Mouse (Mus musculus) lung, embryonic 14.5 days (tissue): Measurements from ENCODE around the gene Ankrd2. TPM values are rescaled to one million over a fixed set of nuclear protein-coding genes. Genes with fewer than 3 reads are reported as not detected.

Experiments used
- ATAC-seq: fragments of 200-750 bp; cut with Nextera tagmentation; 2 replicates; pipeline ENCODE4 v1.8.0; 2017; ENCODE audit warnings: mild to moderate bottlenecking, moderate TSS enrichment, moderate library complexity; ENCODE audit not compliant: insufficient read depth
- DNase-seq: peaks from one replicate; pipeline ENCODE4 v3.0.0-alpha.2; 2015
- H3K27ac ChIP-seq: fragments of 300-500 bp; sonication (generic); 2 replicates; pipeline ENCODE4 v1.5.1; 2014; ENCODE audit warnings: low read depth, mild to moderate bottlenecking, moderate library complexity
- H3K27me3 ChIP-seq: fragments of 300-500 bp; sonication (generic); 2 replicates; pipeline ENCODE4 v1.6.1; 2014; ENCODE audit warnings: low read length, control low read depth; ENCODE audit not compliant: insufficient read depth
- H3K36me3 ChIP-seq: fragments of 300-500 bp; sonication (generic); 2 replicates; pipeline ENCODE4 v1.6.1; 2014; ENCODE audit warnings: control low read depth; ENCODE audit not compliant: insufficient read depth
- H3K4me1 ChIP-seq: fragments of 300-500 bp; sonication (generic); 2 replicates; pipeline ENCODE4 v1.6.1; 2014; ENCODE audit warnings: antibody characterized with exemption, control low read depth; ENCODE audit not compliant: insufficient read depth
- H3K4me2 ChIP-seq: fragments of 300-500 bp; sonication (generic); 2 replicates; pipeline ENCODE4 v1.6.1; 2014; ENCODE audit warnings: mild to moderate bottlenecking
- H3K4me3 ChIP-seq: fragments of 300-500 bp; sonication (generic); 2 replicates; pipeline ENCODE4 v1.5.1; 2014; ENCODE audit warnings: low read depth, low read length
- H3K9ac ChIP-seq: fragments of 300-500 bp; sonication (generic); 2 replicates; pipeline ENCODE4 v1.6.1; 2014
- H3K9me3 ChIP-seq: fragments of 300-500 bp; sonication (generic); 2 replicates; pipeline ENCODE4 v1.6.1; 2016; ENCODE audit warnings: low read depth, low read length, control low read depth
- CTCF ChIP-seq: IDR thresholded peaks from 2 replicates; pipeline ENCODE4 v1.5.1; 2016; ENCODE audit warnings: antibody characterized with exemption, low read depth
- WGBS: fragments of 180-500 bp; shearing (Covaris S2); extraction: QIAGEN DNeasy Blood & Tissue Kit; methylation state at CpG from one replicate; pipeline ENCODE4 v1.1.7; 2014; 5-methylcytosine and 5-hydroxymethylcytosine counted together
- polyA plus RNA-seq: library from polyadenylated mRNA; unstranded; fragments of >200 nt; fragmentation: Nextera tagmentation; extraction: Ambion mirVana; gene quantifications from 2 replicates; pipeline ENCODE4 v1.2.1, GENCODE M21; 2014

The Ankrd2 gene
- polyA plus RNA-seq, 1 experiment from 2014 or later, result 0.17 TPM

DNA sequence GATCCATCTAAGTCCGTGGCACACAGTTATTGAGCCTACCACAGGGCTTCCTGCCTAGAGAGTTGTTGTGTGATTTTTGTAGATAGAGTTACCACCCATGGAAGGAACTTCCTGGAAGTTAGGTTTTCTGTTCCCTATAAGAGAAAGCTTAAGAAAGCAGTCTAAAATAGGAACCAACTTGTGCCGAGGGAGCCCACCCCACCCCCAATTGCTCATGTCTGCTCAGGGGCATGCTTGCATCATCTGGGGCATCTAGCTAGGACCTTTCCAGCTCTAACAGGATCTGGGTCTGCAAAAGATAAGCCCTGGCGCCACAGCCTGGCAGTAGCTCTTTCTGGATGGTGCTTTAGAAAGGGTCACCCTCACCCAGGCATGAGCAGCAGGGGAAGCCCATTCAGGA lies 30.2 kb upstream of the Ankrd2 start:
- no peaks in the 10 kb centered on the region for H3K36me3 ChIP-seq
- TF ChIP-seq CTCF, result no peak
- 55% methylated on average over 3 of the region's 3 CpGs for WGBS
- ATAC-seq (no peak), DNase-seq (no peak)
- peaks cover 6% of the 10 kb centered on the region; the same call in 1 of the 2 replicates for H3K4me1 ChIP-seq
- H3K9me3 ChIP-seq, result no peaks in the 10 kb centered on the region
- no peaks in the 10 kb centered on the region for H3K27me3 ChIP-seq
- no peak overlapping the region for H3K27ac ChIP-seq
- H3K9ac ChIP-seq, result no peak overlapping the region
- no peak overlapping the region for H3K4me3 ChIP-seq
- no peak overlapping the region for H3K4me2 ChIP-seq

DNA sequence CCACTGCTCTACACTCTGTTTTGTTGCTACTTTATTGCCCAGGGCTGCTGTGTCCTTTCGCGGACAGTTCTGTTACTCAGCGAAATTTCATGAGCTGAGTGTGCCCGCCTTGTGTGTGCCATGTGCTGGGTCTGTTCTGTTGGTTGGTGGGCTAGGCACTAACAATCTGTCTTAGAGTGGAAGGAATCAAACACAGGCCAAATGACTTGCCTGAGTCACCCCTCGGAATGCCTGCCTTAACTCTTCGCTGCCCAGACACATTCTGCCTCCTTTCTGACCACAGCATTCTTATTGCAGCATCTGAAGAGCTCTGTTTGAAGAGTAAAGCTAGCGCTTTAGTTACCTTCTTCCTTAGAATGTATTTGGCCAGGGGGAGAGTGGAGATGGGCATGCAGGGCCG lies 29.2 kb upstream of the Ankrd2 start:
- no peak overlapping the region for H3K9ac ChIP-seq
- no peaks in the 10 kb centered on the region for H3K9me3 ChIP-seq
- no peak for TF ChIP-seq CTCF
- H3K4me3 ChIP-seq, result no peak overlapping the region
- no peak overlapping the region for H3K4me2 ChIP-seq
- H3K4me1 ChIP-seq, result no peaks in the 10 kb centered on the region
- no peak for DNase-seq
- H3K27me3 ChIP-seq, result no peaks in the 10 kb centered on the region
- H3K27ac ChIP-seq, result no peak overlapping the region
- no peak for ATAC-seq
- WGBS, result 53% methylated on average over 8 of the region's 8 CpGs
- H3K36me3 ChIP-seq, result no peaks in the 10 kb centered on the region

DNA sequence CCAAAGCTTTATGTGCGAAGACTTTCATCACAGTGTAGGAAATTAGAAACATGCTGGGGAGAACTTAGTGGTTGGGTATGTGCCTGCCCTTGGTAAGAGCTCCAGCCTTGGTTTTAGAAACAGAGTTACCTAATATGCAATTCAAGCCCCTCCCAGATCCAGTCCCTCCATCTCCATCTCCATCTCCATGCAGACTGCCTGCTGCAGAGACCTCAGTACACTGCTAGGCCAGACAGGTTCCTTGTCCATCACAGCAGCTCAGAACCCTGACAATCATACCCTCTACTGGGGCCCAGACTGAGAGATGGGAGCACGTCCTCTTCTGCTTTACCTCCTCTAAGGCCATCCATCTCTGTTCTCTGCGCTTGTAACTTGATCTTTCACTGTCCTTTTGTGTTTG lies 27.2 kb upstream of the Ankrd2 start:
- H3K27ac ChIP-seq, result no peak overlapping the region
- no peaks in the 10 kb centered on the region for H3K9me3 ChIP-seq

GRCm38 (mm10) chr19:42009067-42009466 lies 26.7 kb upstream of the Ankrd2 start:
- no peak overlapping the region for H3K4me2 ChIP-seq
- DNase-seq (no peak), ATAC-seq (no peak)
- H3K9me3 ChIP-seq, result no peaks in the 10 kb centered on the region
- no peak overlapping the region for H3K4me3 ChIP-seq
- WGBS, result 29% methylated on average over 7 of the region's 7 CpGs
- TF ChIP-seq CTCF, result no peak
- H3K36me3 ChIP-seq, result no peaks in the 10 kb centered on the region
- no peaks in the 10 kb centered on the region for H3K27me3 ChIP-seq
- no peak overlapping the region for H3K9ac ChIP-seq
- 0 out of 2 replicates have a peak overlapping the region, but pooled peaks have one; percentile 8 for H3K27ac ChIP-seq
- H3K4me1 ChIP-seq, result no peaks in the 10 kb centered on the region

More for the DNA sequence above, 27.2 kb upstream of the Ankrd2 start:
- ATAC-seq (no peak), DNase-seq (no peak)
- Histone ChIP-seq H3K9ac (no peak overlapping the region), H3K27me3 (no peaks in the 10 kb centered on the region), H3K36me3 (no peaks in the 10 kb centered on the region), H3K4me2 (no peak overlapping the region), H3K4me3 (no peak overlapping the region), H3K4me1 (no peaks in the 10 kb centered on the region)
- 43% methylated on average over 3 of the region's 3 CpGs for WGBS
- TF ChIP-seq CTCF, result no peak

GRCm38 (mm10) chr19:42010436-42010835 lies 25.4 kb upstream of the Ankrd2 start:
- Histone ChIP-seq H3K36me3 (no peaks in the 10 kb centered on the region), H3K4me2 (no peak overlapping the region), H3K4me3 (no peak overlapping the region), H3K9me3 (no peaks in the 10 kb centered on the region), H3K9ac (no peak overlapping the region), H3K27me3 (no peaks in the 10 kb centered on the region), H3K27ac (no peak overlapping the region), H3K4me1 (no peaks in the 10 kb centered on the region)
- TF ChIP-seq CTCF, result no peak
- ATAC-seq (no peak), DNase-seq (no peak)
- 70% methylated on average over 4 of the region's 4 CpGs for WGBS

DNA sequence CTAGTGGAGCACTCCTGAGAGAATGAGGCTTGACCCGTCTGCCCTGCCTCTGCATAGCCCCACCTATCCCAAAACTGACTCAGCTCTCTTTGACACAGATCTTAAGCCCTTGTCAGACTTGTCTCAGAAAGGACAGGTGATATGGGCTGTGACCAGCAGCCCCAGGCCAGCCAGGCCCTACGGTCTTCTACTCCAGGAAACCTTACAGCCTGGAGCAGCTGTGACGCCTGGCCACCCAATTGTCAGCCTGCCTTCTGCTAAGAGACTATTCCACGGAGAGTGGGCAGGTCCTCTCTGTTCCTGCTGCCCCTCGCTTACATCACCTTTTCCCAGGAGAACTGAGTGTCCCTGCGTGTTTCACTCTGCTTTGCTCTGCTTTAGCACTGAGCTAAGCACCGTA lies 24.7 kb upstream of the Ankrd2 start:
- Histone ChIP-seq H3K9me3 (no peaks in the 10 kb centered on the region), H3K36me3 (no peaks in the 10 kb centered on the region), H3K27me3 (no peaks in the 10 kb centered on the region), H3K27ac (no peak overlapping the region), H3K9ac (no peak overlapping the region), H3K4me1 (no peaks in the 10 kb centered on the region), H3K4me3 (no peak overlapping the region), H3K4me2 (no peak overlapping the region)
- ATAC-seq, result no peak
- no peak for DNase-seq
- no peak for TF ChIP-seq CTCF
- 77% methylated on average over 7 of the region's 7 CpGs for WGBS

DNA sequence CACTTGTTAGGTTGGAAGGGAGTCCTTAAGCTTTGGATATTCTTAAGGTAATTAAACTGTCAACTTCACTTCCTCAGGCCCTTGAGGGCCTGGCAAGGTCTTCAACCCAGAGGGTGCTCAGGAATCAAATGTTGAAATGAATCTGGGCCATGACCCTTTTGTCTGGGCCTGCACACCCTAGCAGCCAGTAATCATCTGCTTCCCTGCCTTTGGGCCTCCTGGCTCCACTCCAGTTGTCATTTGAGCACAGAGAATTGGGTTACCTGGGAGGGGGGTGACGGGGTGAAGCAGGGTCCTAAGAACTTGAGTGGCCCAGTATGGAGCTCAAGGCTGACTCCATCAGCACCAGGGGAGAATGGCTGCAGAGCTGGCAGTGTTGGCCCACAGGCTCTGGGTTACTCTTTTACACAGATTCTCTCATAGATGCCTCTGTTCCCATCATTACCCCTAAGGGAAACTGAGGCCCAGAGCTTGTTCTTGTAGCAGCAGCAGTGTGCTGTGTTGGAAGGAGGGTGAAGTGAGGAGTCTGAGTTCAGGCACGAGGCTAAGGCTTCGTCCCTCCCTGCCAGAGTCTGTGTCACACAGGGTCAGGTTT lies 21.5 kb upstream of the Ankrd2 start:
- WGBS, result 84% methylated on average over 3 of the region's 3 CpGs
- no peak overlapping the region for H3K9ac ChIP-seq
- peaks cover 3% of the 10 kb centered on the region; the same call in 1 of the 2 replicates for H3K4me1 ChIP-seq
- DNase-seq (no peak), ATAC-seq (no peak)
- no peak for TF ChIP-seq CTCF
- no peak overlapping the region for H3K4me3 ChIP-seq
- H3K27me3 ChIP-seq, result no peaks in the 10 kb centered on the region
- H3K9me3 ChIP-seq, result no peaks in the 10 kb centered on the region
- H3K27ac ChIP-seq, result no peak overlapping the region
- H3K36me3 ChIP-seq, result no peaks in the 10 kb centered on the region
- H3K4me2 ChIP-seq, result no peak overlapping the region
